ENCODE assay signal across 12 mouse cellular contexts in the genomic region with DNA sequence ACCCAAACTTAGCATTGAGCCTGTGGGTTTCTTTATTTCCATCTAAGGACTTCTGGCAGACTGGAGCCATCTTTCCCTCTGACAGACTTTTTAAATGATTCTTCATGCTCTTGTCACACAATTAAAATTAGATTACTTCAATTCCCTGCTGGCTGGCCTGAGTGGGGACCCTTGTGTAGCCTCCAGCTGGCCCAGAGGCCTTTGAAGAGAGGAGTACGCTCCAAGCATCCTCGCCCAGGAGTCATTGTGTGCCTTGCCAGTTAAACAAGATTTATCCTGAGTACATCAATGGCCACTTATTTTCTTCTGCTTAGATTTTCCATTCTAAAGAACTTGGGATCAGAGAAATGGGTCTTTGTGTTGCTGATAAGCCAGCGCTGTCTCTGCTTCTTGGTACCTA.
A peak's percentile ranks its signal among the peaks of the same experiment; 100 is the strongest.
DNase-seq lines count a peak whose midpoint lies in the region; ATAC-seq and TF ChIP-seq lines count a peak whose summit lies in the region.
"Had no signal": no experiment of that assay in that cellular context is flagged by ENCODE, and none has a peak within 500 bp of the region (broad histone marks: within the 10 kb centered on the region; RNA-seq: fewer than 3 reads in every experiment).

No protein-coding gene starts in this region.

- peak; percentile 87 for ATAC-seq in hindbrain, postnatal 0 days
- ATAC-seq in megakaryocyte-erythroid progenitor cell, adult 5-6 weeks (replicated peaks; ENCODE audit: low FRiP score, low TSS enrichment, poor library complexity, severe bottlenecking) = no peak

- no peaks in the 10 kb centered on the region for H3K36me3 ChIP-seq in hindbrain, postnatal 0 days (ENCODE audit: insufficient read depth, low read length)
- H3K36me3 ChIP-seq: liver, embryonic 15.5 days had no signal

- intact Hi-C loops in left cerebral cortex, postnatal 36 days (cut with DNase I) = loop anchor here (10.0 kb wide), 1 partner anchor 65 kb away; the partner anchor contains the start of gene Rbm24

- no peak overlapping the region for H3K4me3 ChIP-seq in hindbrain, postnatal 0 days (ENCODE audit: low read length)
- H3K4me3 ChIP-seq: liver, embryonic 15.5 days; megakaryocyte, embryonic 14.5 days had no signal

- 0 out of 2 replicates have a peak overlapping the region, but pooled peaks have one; percentile 5 for H3K4me2 ChIP-seq in hindbrain, postnatal 0 days (ENCODE audit: low read depth, low read length)
- H3K4me2 ChIP-seq: heart, embryonic 11.5 days; liver, embryonic 15.5 days had no signal

- peak; percentile 15 for DNase-seq in embryo, embryonic 10 days (ENCODE audit: low spot score)
- no peak for DNase-seq in embryo, embryonic 9.5 days (ENCODE audit: extremely low spot score)
- peak; percentile 11 to 31 for DNase-seq in kidney, postnatal 4 days
- DNase-seq in kidney, adult 11 months = no peak
- peak; percentile 62 for DNase-seq in Muller cell, postnatal 12 days (ENCODE audit: inconsistent ontology term)
- DNase-seq in hindbrain, postnatal 0 days (ENCODE audit: low spot score) = peak; percentile 76
- no peak for DNase-seq in left cerebral cortex, postnatal 36 days (ENCODE audit: low spot score in 2 of 2)
- DNase-seq: thymus, adult 2 months had no signal

- no peaks in the 10 kb centered on the region for H3K27me3 ChIP-seq in hindbrain, postnatal 0 days (ENCODE audit: insufficient read depth, low read length)
- H3K27me3 ChIP-seq: liver, embryonic 15.5 days; megakaryocyte, embryonic 14.5 days had no signal

- no peaks in the 10 kb centered on the region for H3K9me3 ChIP-seq in hindbrain, postnatal 0 days (ENCODE audit: low read length)
- H3K9me3 ChIP-seq: liver, embryonic 15.5 days; megakaryocyte, embryonic 14.5 days had no signal

- H3K9ac ChIP-seq in hindbrain, postnatal 0 days (replicated peaks; ENCODE audit: low read length) = no peak overlapping the region
- H3K9ac ChIP-seq: liver, embryonic 15.5 days had no signal

- 38% methylated on average over 3 of the region's 3 CpGs for WGBS in hindbrain, postnatal 0 days

- peak overlapping the region; percentile 76; the same call in 1 of the 2 replicates for H3K27ac ChIP-seq in hindbrain, postnatal 0 days
- H3K27ac ChIP-seq: liver, embryonic 15.5 days had no signal

- no peak for TF ChIP-seq CTCF in hindbrain, postnatal 0 days (IDR thresholded peaks at IDR 0.05; ENCODE audit: low read depth)

- 0 out of 2 replicates have a peak, but pooled peaks cover 4% of the 10 kb centered on the region for H3K4me1 ChIP-seq in hindbrain, postnatal 0 days (ENCODE audit: insufficient read depth, low read length)
- H3K4me1 ChIP-seq: liver, embryonic 15.5 days had no signal

Comparison
In these comparisons a context has a peak if more than half of its experiments do, and no peak if none do; other contexts are left out.
1. DNase-seq: peak in embryo, embryonic 10 days (single experiment), kidney, postnatal 4 days (2 of 2), Muller cell, postnatal 12 days (single experiment) and hindbrain, postnatal 0 days (single experiment); none in embryo, embryonic 9.5 days (single experiment), kidney, adult 11 months (single experiment) and left cerebral cortex, postnatal 36 days (0 of 2).